Mouse (Mus musculus) midbrain, embryonic 12.5 days (tissue): Measurements from ENCODE around the gene Tmem140. TPM values are rescaled to one million over a fixed set of nuclear protein-coding genes. Genes with fewer than 3 reads are reported as not detected.
A peak's percentile ranks its signal among the peaks of the same experiment; 100 is the strongest.

Experiments
- ATAC-seq: fragments of 200-750 bp; cut with Nextera tagmentation; 2 replicates; pipeline ENCODE4 v1.8.0; 2017; ENCODE audit warnings: low read depth, moderate TSS enrichment, moderate library complexity; ENCODE audit not compliant: low FRiP score
- H3K27ac ChIP-seq: fragments of 300-500 bp; sonication (generic); replicated peaks from 2 replicates; pipeline ENCODE4 v1.5.1; 2016; ENCODE audit warnings: mild to moderate bottlenecking
- H3K27me3 ChIP-seq: fragments of 300-500 bp; sonication (generic); 2 replicates; pipeline ENCODE4 v1.6.1; 2016; ENCODE audit warnings: mild to moderate bottlenecking
- H3K36me3 ChIP-seq: fragments of 300-500 bp; sonication (generic); 2 replicates; pipeline ENCODE4 v1.6.1; 2016
- H3K4me1 ChIP-seq: fragments of 300-500 bp; sonication (generic); 2 replicates; pipeline ENCODE4 v1.6.1; 2016
- H3K4me2 ChIP-seq: fragments of 300-500 bp; sonication (generic); replicated peaks from 2 replicates; pipeline ENCODE4 v1.6.1; 2016; ENCODE audit warnings: mild to moderate bottlenecking, moderate library complexity
- H3K4me3 ChIP-seq: fragments of 300-500 bp; sonication (generic); 2 replicates; pipeline ENCODE4 v1.5.1; 2016; ENCODE audit warnings: mild to moderate bottlenecking
- H3K9ac ChIP-seq: fragments of 300-500 bp; sonication (generic); replicated peaks from 2 replicates; pipeline ENCODE4 v1.6.1; 2016; ENCODE audit warnings: mild to moderate bottlenecking, moderate library complexity
- H3K9me3 ChIP-seq: fragments of 300-500 bp; sonication (generic); 2 replicates; pipeline ENCODE4 v1.6.1; 2016; ENCODE audit warnings: mild to moderate bottlenecking
- WGBS: fragments of 180-500 bp; shearing (Covaris S2); methylation state at CpG from one replicate; pipeline ENCODE4 v1.1.7; 2016; 5-methylcytosine and 5-hydroxymethylcytosine counted together
- polyA plus RNA-seq: library from polyadenylated mRNA; unstranded; fragments of >200 nt; fragmentation: Nextera tagmentation; extraction: Ambion mirVana; gene quantifications from 2 replicates; pipeline ENCODE4 v1.2.1, GENCODE M21; 2016

The Tmem140 gene
- polyA plus RNA-seq, 1 experiment from 2014 or later = 1.8 TPM

- no peaks in the 10 kb centered on the region for H3K9me3 ChIP-seq
- no peak overlapping the region for H3K27ac ChIP-seq
- H3K4me2 ChIP-seq = no peak overlapping the region
- no peaks in the 10 kb centered on the region for H3K27me3 ChIP-seq
- no peak overlapping the region for H3K9ac ChIP-seq
- peaks cover 59% of the 10 kb centered on the region for H3K36me3 ChIP-seq
- WGBS = 92% methylated on average over 7 of the region's 7 CpGs
- no peak for ATAC-seq
- no peak overlapping the region for H3K4me3 ChIP-seq
- 0 out of 2 replicates have a peak, but pooled peaks cover 5% of the 10 kb centered on the region for H3K4me1 ChIP-seq
Observed at GRCm38 (mm10) chr6:34902578-34902977, 39.6 kb downstream of the Tmem140 start.

GRCm38 (mm10) chr6:34903441-34903840 lies 40.5 kb downstream of the Tmem140 start:
- Histone ChIP-seq H3K4me1 (0 out of 2 replicates have a peak, but pooled peaks cover 5% of the 10 kb centered on the region), H3K27ac (no peak overlapping the region), H3K4me2 (no peak overlapping the region), H3K9ac (no peak overlapping the region), H3K9me3 (no peaks in the 10 kb centered on the region), H3K27me3 (no peaks in the 10 kb centered on the region), H3K36me3 (peaks cover 61% of the 10 kb centered on the region), H3K4me3 (no peak overlapping the region)
- WGBS = 83% methylated on average over 5 of the region's 5 CpGs
- ATAC-seq = no peak

- Histone ChIP-seq H3K36me3 (peaks cover 60% of the 10 kb centered on the region), H3K27ac (no peak overlapping the region), H3K27me3 (no peaks in the 10 kb centered on the region), H3K4me1 (0 out of 2 replicates have a peak, but pooled peaks cover 5% of the 10 kb centered on the region), H3K4me3 (no peak overlapping the region), H3K9me3 (no peaks in the 10 kb centered on the region), H3K4me2 (no peak overlapping the region), H3K9ac (no peak overlapping the region)
- WGBS = 92% methylated on average over 10 of the region's 10 CpGs
- ATAC-seq = no peak
Observed at GRCm38 (mm10) chr6:34903851-34904250, 40.9 kb downstream of the Tmem140 start.

- H3K27me3 ChIP-seq = no peaks in the 10 kb centered on the region
- no peak for ATAC-seq
- 87% methylated on average over 6 of the region's 6 CpGs for WGBS
- H3K9me3 ChIP-seq = no peaks in the 10 kb centered on the region
- no peak overlapping the region for H3K4me3 ChIP-seq
- H3K4me1 ChIP-seq = peaks cover 8% of the 10 kb centered on the region; the same call in 1 of the 2 replicates
- H3K9ac ChIP-seq = no peak overlapping the region
- no peak overlapping the region for H3K27ac ChIP-seq
- no peak overlapping the region for H3K4me2 ChIP-seq
- H3K36me3 ChIP-seq = peaks cover 55% of the 10 kb centered on the region
Observed at GRCm38 (mm10) chr6:34904361-34904760, 41.4 kb downstream of the Tmem140 start.

- WGBS = 88% methylated on average over 2 of the region's 2 CpGs
- ATAC-seq = no peak
- peaks cover 42% of the 10 kb centered on the region for H3K36me3 ChIP-seq
Observed at GRCm38 (mm10) chr6:34906125-34906524, 43.2 kb downstream of the Tmem140 start.

GRCm38 (mm10) chr6:34906661-34907060 lies 43.7 kb downstream of the Tmem140 start:
- Histone ChIP-seq H3K4me2 (no peak overlapping the region), H3K4me1 (peaks cover 16% of the 10 kb centered on the region), H3K27me3 (no peaks in the 10 kb centered on the region), H3K9ac (no peak overlapping the region), H3K36me3 (peaks cover 39% of the 10 kb centered on the region), H3K9me3 (no peaks in the 10 kb centered on the region), H3K27ac (no peak overlapping the region), H3K4me3 (no peak overlapping the region)
- 96% methylated on average over 4 of the region's 4 CpGs for WGBS
- ATAC-seq = no peak

More at GRCm38 (mm10) chr6:34906125-34906524, 43.2 kb downstream of the Tmem140 start:
- Histone ChIP-seq H3K9ac (no peak overlapping the region), H3K4me1 (peaks cover 16% of the 10 kb centered on the region), H3K9me3 (no peaks in the 10 kb centered on the region), H3K4me2 (no peak overlapping the region), H3K4me3 (no peak overlapping the region), H3K27me3 (no peaks in the 10 kb centered on the region), H3K27ac (no peak overlapping the region)

GRCm38 (mm10) chr6:34907121-34907614 lies 44.2 kb downstream of the Tmem140 start:
- Histone ChIP-seq H3K27me3 (no peaks in the 10 kb centered on the region), H3K4me2 (no peak overlapping the region), H3K27ac (no peak overlapping the region), H3K4me3 (no peak overlapping the region), H3K4me1 (peaks cover 11% of the 10 kb centered on the region), H3K9me3 (no peaks in the 10 kb centered on the region), H3K9ac (no peak overlapping the region), H3K36me3 (peaks cover 34% of the 10 kb centered on the region)
- 72% methylated on average over 2 of the region's 2 CpGs for WGBS
- ATAC-seq = no peak

- peaks cover 32% of the 10 kb centered on the region for H3K36me3 ChIP-seq
Observed at GRCm38 (mm10) chr6:34907696-34908260, 44.8 kb downstream of the Tmem140 start.

GRCm38 (mm10) chr6:34909631-34910345 lies 46.8 kb downstream of the Tmem140 start:
- H3K27ac ChIP-seq = peak overlapping the region; percentile 80; the same call in 1 of the 2 replicates
- H3K9ac ChIP-seq = peak overlapping the region; percentile 71
- H3K4me2 ChIP-seq = peak overlapping the region; percentile 69
- peak overlapping the region; percentile 75 for H3K4me3 ChIP-seq
- H3K9me3 ChIP-seq = no peaks in the 10 kb centered on the region
- ATAC-seq = no peak
- peaks cover 22% of the 10 kb centered on the region for H3K36me3 ChIP-seq
- H3K4me1 ChIP-seq = peaks cover 11% of the 10 kb centered on the region
- H3K27me3 ChIP-seq = no peaks in the 10 kb centered on the region
- 59% methylated on average over 8 of the region's 8 CpGs for WGBS

More at GRCm38 (mm10) chr6:34907696-34908260, 44.8 kb downstream of the Tmem140 start:
- no peak overlapping the region for H3K27ac ChIP-seq
- H3K9me3 ChIP-seq = no peaks in the 10 kb centered on the region
- H3K4me1 ChIP-seq = peaks cover 11% of the 10 kb centered on the region
- 92% methylated on average over 18 of the region's 18 CpGs for WGBS
- H3K4me3 ChIP-seq = no peak overlapping the region
- no peak overlapping the region for H3K9ac ChIP-seq
- no peak overlapping the region for H3K4me2 ChIP-seq
- no peak for ATAC-seq
- no peaks in the 10 kb centered on the region for H3K27me3 ChIP-seq

GRCm38 (mm10) chr6:34910371-34911219 lies 47.6 kb downstream of the Tmem140 start, which contains the start of gene Wdr91:
TSS of gene Wdr91 (minus strand) at chr6:34910876.
- WGBS = under 1% methylated on average over 63 of the region's 64 CpGs
- ATAC-seq = peak; percentile 93
- H3K27ac ChIP-seq = peak within 1 kb of the TSS; percentile 80

GRCm38 (mm10) chr6:34913341-34914040 lies 50.5 kb downstream of the Tmem140 start:
- H3K9me3 ChIP-seq = no peaks in the 10 kb centered on the region
- H3K4me1 ChIP-seq = peaks cover 11% of the 10 kb centered on the region
- H3K27me3 ChIP-seq = no peaks in the 10 kb centered on the region
- H3K27ac ChIP-seq = no peak overlapping the region
- no peak overlapping the region for H3K4me3 ChIP-seq
- no peak overlapping the region for H3K4me2 ChIP-seq
- H3K9ac ChIP-seq = no peak overlapping the region
- no peaks in the 10 kb centered on the region for H3K36me3 ChIP-seq
- WGBS = 87% methylated on average over 13 of the region's 13 CpGs
- no peak for ATAC-seq

More at GRCm38 (mm10) chr6:34910371-34911219, 47.6 kb downstream of the Tmem140 start, which contains the start of gene Wdr91:
- peak within 1 kb of the TSS; percentile 71 for H3K9ac ChIP-seq
- peak within 1 kb of the TSS; percentile 69 for H3K4me2 ChIP-seq
- H3K36me3 ChIP-seq = peaks cover 17% of the 10 kb centered on the region
- peak within 1 kb of the TSS; percentile 75 for H3K4me3 ChIP-seq
- no peaks in the 10 kb centered on the region for H3K27me3 ChIP-seq
- H3K9me3 ChIP-seq = no peaks in the 10 kb centered on the region
- peaks cover 11% of the 10 kb centered on the region for H3K4me1 ChIP-seq
